Mouse (Mus musculus) heart, embryonic 11.5 days (tissue): ENCODE data around the gene Slc6a6. TPM values are rescaled to one million over a fixed set of nuclear protein-coding genes. Genes with fewer than 3 reads are reported as not detected.

ENCODE experiments used
- ATAC-seq: fragments of 200-750 bp; cut with Nextera tagmentation; replicated peaks from 2 replicates; pipeline ENCODE4 v1.8.0; 2017; ENCODE audit warnings: moderate library complexity; ENCODE audit not compliant: insufficient number of reproducible peaks, low FRiP score, low TSS enrichment
- H3K27ac ChIP-seq: fragments of 300-500 bp; sonication (generic); 2 replicates; pipeline ENCODE4 v1.5.1; 2014; ENCODE audit warnings: mild to moderate bottlenecking, low read depth, low read length
- H3K27me3 ChIP-seq: fragments of 300-500 bp; sonication (generic); 2 replicates; pipeline ENCODE4 v1.6.1; 2014; ENCODE audit warnings: mild to moderate bottlenecking, low read length, mixed read lengths; ENCODE audit not compliant: control insufficient read depth, insufficient read depth
- H3K36me3 ChIP-seq: fragments of 300-500 bp; sonication (generic); 2 replicates; pipeline ENCODE4 v1.6.1; 2014; ENCODE audit warnings: mild to moderate bottlenecking, low read length, moderate library complexity, mixed read lengths; ENCODE audit not compliant: control insufficient read depth, insufficient read depth
- H3K4me1 ChIP-seq: fragments of 300-500 bp; sonication (generic); 2 replicates; pipeline ENCODE4 v1.6.1; 2014; ENCODE audit warnings: low read length; ENCODE audit not compliant: control insufficient read depth, insufficient read depth
- H3K4me2 ChIP-seq: fragments of 300-500 bp; sonication (generic); 2 replicates; pipeline ENCODE4 v1.6.1; 2014; ENCODE audit warnings: mild to moderate bottlenecking, moderate library complexity
- H3K4me3 ChIP-seq: fragments of 300-500 bp; sonication (generic); 2 replicates; pipeline ENCODE4 v1.5.1; 2014; ENCODE audit warnings: low read depth, low read length
- H3K9ac ChIP-seq: fragments of 300-500 bp; sonication (generic); 2 replicates; pipeline ENCODE4 v1.6.1; 2014; ENCODE audit warnings: mild to moderate bottlenecking, low read depth, low read length, moderate library complexity
- H3K9me3 ChIP-seq: fragments of 300-500 bp; sonication (generic); replicated peaks from 2 replicates; pipeline ENCODE4 v1.6.1; 2016; ENCODE audit warnings: low read length; ENCODE audit not compliant: control insufficient read depth
- WGBS: fragments of 180-500 bp; shearing (Covaris S2); extraction: QIAGEN DNeasy Blood & Tissue Kit; methylation state at CpG from one replicate; pipeline ENCODE4 v1.1.7; 2014; ENCODE audit not compliant: insufficient replicate concordance; 5-methylcytosine and 5-hydroxymethylcytosine counted together
- polyA plus RNA-seq: library from polyadenylated mRNA; unstranded; fragments of >200 nt; fragmentation: Nextera tagmentation; extraction: Ambion mirVana; gene quantifications from 2 replicates; pipeline ENCODE4 v1.2.1, GENCODE M21; 2014

The Slc6a6 gene
- polyA plus RNA-seq, 1 experiment from 2014 or later = 63.0 TPM

DNA sequence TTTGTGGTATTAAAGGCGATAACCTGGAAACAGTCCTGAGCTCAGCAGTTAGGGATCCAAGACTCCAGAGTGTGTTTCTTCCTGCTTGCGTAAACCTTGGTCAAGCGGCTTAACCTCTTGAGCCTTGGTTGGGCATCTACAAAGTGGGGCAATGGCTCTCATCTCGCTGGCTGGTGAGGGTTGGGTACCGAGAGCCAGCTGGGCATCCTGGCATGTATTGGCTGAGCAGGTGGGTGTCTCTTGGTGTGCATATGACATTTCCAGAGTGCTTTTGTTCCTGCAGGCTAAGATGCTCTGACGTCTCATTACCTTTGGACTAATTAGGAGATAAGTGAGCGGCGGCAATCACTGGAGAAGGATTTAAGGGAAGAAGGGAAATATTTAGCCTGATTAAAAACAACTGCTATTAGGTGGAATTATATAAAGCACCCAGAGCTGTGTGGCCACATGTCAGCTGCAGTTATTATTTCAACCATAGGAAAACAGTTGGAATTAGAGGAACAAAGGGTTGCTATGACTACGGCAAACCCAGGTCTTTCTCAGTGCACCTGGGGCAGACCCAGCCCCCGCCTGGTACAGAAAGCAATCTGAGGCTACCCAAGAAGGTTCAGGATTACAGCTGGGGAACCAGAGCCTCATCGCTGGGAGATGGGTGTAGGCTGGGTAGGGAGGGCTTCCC lies 24.2 kb downstream of the Slc6a6 start:
- 90% methylated on average over 11 of the region's 11 CpGs for WGBS
- Histone ChIP-seq H3K4me1 (peaks cover 19% of the 10 kb centered on the region), H3K9me3 (no peaks in the 10 kb centered on the region), H3K36me3 (peaks cover 11% of the 10 kb centered on the region), H3K4me3 (no peak overlapping the region), H3K27ac (no peak overlapping the region), H3K9ac (no peak overlapping the region), H3K27me3 (no peaks in the 10 kb centered on the region), H3K4me2 (no peak overlapping the region)
- no peak for ATAC-seq

DNA sequence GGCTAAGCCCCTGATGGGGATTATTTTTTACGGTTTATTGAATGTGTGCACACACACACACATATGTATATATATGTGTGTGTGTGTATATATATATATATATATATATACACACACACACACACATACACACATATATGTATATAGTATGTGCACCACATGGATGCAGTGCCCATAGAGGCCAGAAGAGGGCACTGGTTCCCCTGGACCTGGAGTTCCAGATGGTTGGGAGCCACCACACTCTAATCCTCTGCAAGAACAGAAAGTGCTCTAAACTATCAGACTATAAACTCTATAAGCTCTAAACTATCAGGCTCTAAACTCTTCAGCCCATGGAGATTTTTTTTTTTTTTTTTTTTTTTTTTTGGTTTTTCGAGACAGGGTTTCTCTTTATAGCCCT lies 25.1 kb downstream of the Slc6a6 start:
- WGBS = 100% methylated on average over 2 of the region's 2 CpGs
- Histone ChIP-seq H3K27ac (no peak overlapping the region), H3K36me3 (peaks cover 11% of the 10 kb centered on the region), H3K4me1 (peaks cover 28% of the 10 kb centered on the region), H3K27me3 (no peaks in the 10 kb centered on the region), H3K4me3 (no peak overlapping the region), H3K9ac (no peak overlapping the region), H3K4me2 (no peak overlapping the region), H3K9me3 (no peaks in the 10 kb centered on the region)
- no peak for ATAC-seq

DNA sequence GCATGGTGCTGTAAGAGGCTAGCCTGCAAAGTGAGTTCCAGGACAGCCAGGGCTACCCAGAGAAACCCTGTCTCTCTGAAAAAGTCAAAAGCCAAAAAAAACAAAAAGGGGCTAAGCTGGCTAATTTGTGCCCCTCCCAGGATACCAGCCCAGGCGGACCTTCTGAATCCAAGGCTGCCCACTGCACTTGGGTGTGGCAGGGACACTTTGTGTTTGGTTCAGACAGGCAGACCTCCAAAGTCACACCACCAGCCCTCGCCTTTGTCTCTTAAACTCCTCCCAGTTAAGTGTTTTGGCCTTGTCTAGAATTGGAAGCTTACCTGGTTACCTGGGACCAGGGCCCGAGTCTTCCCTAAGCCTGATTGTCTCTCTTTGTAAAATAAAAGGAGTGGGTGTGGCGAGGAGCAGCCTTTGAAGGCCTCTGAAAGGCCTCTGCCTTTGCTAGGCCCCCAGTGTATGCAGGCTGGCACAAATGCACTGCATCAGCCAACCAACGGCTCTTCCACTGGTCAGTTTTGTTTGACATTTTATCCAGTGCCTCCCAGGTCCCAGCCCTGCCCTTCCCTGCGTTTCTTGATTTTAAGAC lies 26.6 kb downstream of the Slc6a6 start:
- ATAC-seq = no peak
- no peak overlapping the region for H3K4me3 ChIP-seq
- no peak overlapping the region for H3K27ac ChIP-seq
- no peak overlapping the region for H3K4me2 ChIP-seq
- H3K9me3 ChIP-seq = no peaks in the 10 kb centered on the region
- WGBS = 73% methylated on average over 6 of the region's 6 CpGs
- peaks cover 28% of the 10 kb centered on the region for H3K4me1 ChIP-seq
- H3K9ac ChIP-seq = 0 out of 2 replicates have a peak overlapping the region, but pooled peaks have one; percentile 39
- H3K36me3 ChIP-seq = peaks cover 8% of the 10 kb centered on the region
- no peaks in the 10 kb centered on the region for H3K27me3 ChIP-seq

DNA sequence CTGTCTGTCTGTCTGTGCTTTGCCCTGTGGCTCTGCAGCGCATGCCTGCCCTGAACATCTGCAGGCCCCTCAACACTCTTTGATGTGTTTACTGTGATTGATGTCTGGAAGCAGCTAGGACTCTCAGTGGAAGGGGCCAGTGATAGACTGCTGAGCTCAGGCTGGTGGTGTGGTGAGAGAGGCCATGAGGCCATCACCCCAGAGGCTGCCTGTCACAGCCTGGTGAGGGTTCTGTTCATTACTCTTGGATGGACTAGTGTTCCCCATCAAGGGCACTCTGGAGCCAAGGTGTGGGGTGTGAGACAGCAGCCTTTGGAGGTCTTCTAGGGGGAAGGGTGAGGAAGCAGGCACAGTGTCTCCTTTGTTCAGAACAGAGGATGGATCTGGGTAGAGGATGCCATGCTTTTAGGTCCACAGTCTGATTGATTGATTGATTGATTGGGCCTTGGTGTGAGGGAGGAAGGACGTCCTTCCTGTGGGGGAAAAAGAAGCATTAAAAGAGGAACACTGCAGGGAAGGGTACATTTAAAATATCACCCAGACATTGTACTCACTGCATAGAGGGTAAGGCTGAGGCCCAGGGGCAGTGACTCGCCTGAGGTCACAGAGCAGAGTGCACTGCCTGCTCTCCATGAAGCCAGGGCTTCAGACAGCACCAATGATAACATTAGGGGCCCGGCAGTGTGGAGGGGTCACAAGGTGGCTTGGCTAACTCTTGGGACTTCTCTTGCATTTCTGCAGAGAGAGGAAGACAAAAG lies 28.4 kb downstream of the Slc6a6 start:
- Histone ChIP-seq H3K9ac (peak overlapping the region; percentile 29), H3K27ac (peak overlapping the region; percentile 43), H3K27me3 (no peaks in the 10 kb centered on the region), H3K4me2 (0 out of 2 replicates have a peak overlapping the region, but pooled peaks have one; percentile 19), H3K36me3 (peaks cover 5% of the 10 kb centered on the region), H3K9me3 (no peaks in the 10 kb centered on the region), H3K4me1 (peaks cover 26% of the 10 kb centered on the region), H3K4me3 (no peak overlapping the region)
- WGBS = 25% methylated on average over 4 of the region's 4 CpGs
- no peak for ATAC-seq

DNA sequence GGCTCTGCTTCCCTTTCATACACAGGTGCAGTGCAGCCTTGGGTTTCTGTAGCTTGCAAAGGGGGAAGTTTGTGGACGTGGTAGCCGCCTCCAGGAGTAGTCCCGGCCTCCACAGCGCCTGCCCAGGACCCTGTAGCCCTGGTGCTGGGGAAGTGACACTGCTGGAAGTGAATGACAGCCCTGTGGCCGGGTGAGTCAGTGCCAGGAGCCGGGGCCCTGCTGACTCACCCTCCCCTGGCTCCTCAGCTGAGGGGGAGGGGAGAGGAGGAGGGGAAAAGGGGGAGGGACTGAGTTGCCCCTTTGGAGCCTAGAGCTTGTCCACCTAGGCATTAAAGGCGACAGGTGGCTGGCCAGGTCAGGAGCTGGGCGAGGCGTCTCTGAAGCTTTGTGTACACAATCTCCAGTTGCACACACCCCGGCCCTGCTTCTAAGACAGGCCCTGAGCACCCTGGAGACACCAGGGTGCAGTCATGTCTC lies 29.0 kb downstream of the Slc6a6 start:
- Histone ChIP-seq H3K27ac (peak overlapping the region; percentile 43), H3K9me3 (no peaks in the 10 kb centered on the region), H3K4me3 (no peak overlapping the region), H3K27me3 (no peaks in the 10 kb centered on the region), H3K4me1 (peaks cover 26% of the 10 kb centered on the region), H3K36me3 (peaks cover 5% of the 10 kb centered on the region; the same call in 1 of the 2 replicates), H3K9ac (0 out of 2 replicates have a peak overlapping the region, but pooled peaks have one; percentile 43), H3K4me2 (peak overlapping the region; percentile 19; the same call in 1 of the 2 replicates)
- WGBS = 19% methylated on average over 10 of the region's 10 CpGs
- peak; percentile 40; the same call in 1 of the 2 replicates for ATAC-seq

GRCm38 (mm10) chr6:91713370-91713896 lies 29.6 kb downstream of the Slc6a6 start:
- no peak overlapping the region for H3K4me3 ChIP-seq
- H3K36me3 ChIP-seq = peaks cover 2% of the 10 kb centered on the region; the same call in 1 of the 2 replicates
- H3K9ac ChIP-seq = 0 out of 2 replicates have a peak overlapping the region, but pooled peaks have one; percentile 43
- H3K4me2 ChIP-seq = peak overlapping the region; percentile 19; the same call in 1 of the 2 replicates
- no peak for ATAC-seq
- H3K27ac ChIP-seq = no peak overlapping the region; the same call in 1 of the 2 replicates
- H3K4me1 ChIP-seq = peaks cover 31% of the 10 kb centered on the region
- 19% methylated on average over 5 of the region's 5 CpGs for WGBS
- H3K9me3 ChIP-seq = no peaks in the 10 kb centered on the region
- H3K27me3 ChIP-seq = no peaks in the 10 kb centered on the region

GRCm38 (mm10) chr6:91715023-91715422 lies 31.2 kb downstream of the Slc6a6 start:
- Histone ChIP-seq H3K27me3 (no peaks in the 10 kb centered on the region), H3K9ac (no peak overlapping the region), H3K4me1 (peaks cover 46% of the 10 kb centered on the region), H3K4me3 (no peak overlapping the region), H3K4me2 (no peak overlapping the region), H3K36me3 (no peaks in the 10 kb centered on the region; the same call in 1 of the 2 replicates), H3K27ac (no peak overlapping the region), H3K9me3 (no peaks in the 10 kb centered on the region)
- ATAC-seq = no peak
- WGBS = 83% methylated on average over 8 of the region's 8 CpGs
